Mouse (Mus musculus) forebrain, embryonic 11.5 days (tissue): ENCODE measurements around the gene Gm20532. TPM values are rescaled to one million over a fixed set of nuclear protein-coding genes. Genes with fewer than 3 reads are reported as not detected.

Experiments
- ATAC-seq: fragments of 200-750 bp; cut with Nextera tagmentation; replicated peaks from 2 replicates; pipeline ENCODE4 v1.8.0; 2017; ENCODE audit warnings: moderate TSS enrichment; ENCODE audit not compliant: low FRiP score
- DNase-seq: peaks from one replicate; pipeline ENCODE4 v3.0.0-alpha.2; 2017; ENCODE audit warnings: low spot score
- H3K27ac ChIP-seq: fragments of 300-500 bp; sonication (generic); 2 replicates; pipeline ENCODE4 v1.5.1; 2014; ENCODE audit warnings: low read depth, low read length
- H3K27me3 ChIP-seq: fragments of 300-500 bp; sonication (generic); 2 replicates; pipeline ENCODE4 v1.6.1; 2014; ENCODE audit warnings: mild to moderate bottlenecking, low read length, mixed read lengths; ENCODE audit not compliant: control insufficient read depth, insufficient read depth
- H3K36me3 ChIP-seq: fragments of 300-500 bp; sonication (generic); 2 replicates; pipeline ENCODE4 v1.6.1; 2014; ENCODE audit warnings: mild to moderate bottlenecking, low read length, moderate library complexity, mixed read lengths; ENCODE audit not compliant: control insufficient read depth, insufficient read depth
- H3K4me1 ChIP-seq: fragments of 300-500 bp; sonication (generic); replicated peaks from 2 replicates; pipeline ENCODE4 v1.6.1; 2014; ENCODE audit warnings: low read length, mixed read lengths; ENCODE audit not compliant: control insufficient read depth, insufficient read depth
- H3K4me2 ChIP-seq: fragments of 300-500 bp; sonication (generic); 2 replicates; pipeline ENCODE4 v1.6.1; 2014; ENCODE audit warnings: low read depth, mild to moderate bottlenecking, low read length, moderate library complexity, mixed read lengths; ENCODE audit not compliant: severe bottlenecking
- H3K4me3 ChIP-seq: fragments of 300-500 bp; sonication (generic); 2 replicates; pipeline ENCODE4 v1.5.1; 2014; ENCODE audit warnings: low read depth, low read length
- H3K9ac ChIP-seq: fragments of 300-500 bp; sonication (generic); 2 replicates; pipeline ENCODE4 v1.6.1; 2014; ENCODE audit warnings: low read length
- H3K9me3 ChIP-seq: fragments of 300-500 bp; sonication (generic); 2 replicates; pipeline ENCODE4 v1.6.1; 2016; ENCODE audit warnings: low read length, mixed read lengths; ENCODE audit not compliant: control insufficient read depth
- WGBS: fragments of 180-500 bp; shearing (Covaris S2); extraction: QIAGEN DNeasy Blood & Tissue Kit; methylation state at CpG from one replicate; pipeline ENCODE4 v1.1.7; 2014; 5-methylcytosine and 5-hydroxymethylcytosine counted together
- polyA plus RNA-seq: library from polyadenylated mRNA; unstranded; fragments of >200 nt; fragmentation: Nextera tagmentation; extraction: Ambion mirVana; gene quantifications from 2 replicates; pipeline ENCODE4 v1.2.1, GENCODE M21; 2014

Gm20532 gene
- polyA plus RNA-seq, 1 experiment from 2014 or later: not detected

- no peaks in the 10 kb centered on the region for H3K27me3 ChIP-seq
- H3K36me3 ChIP-seq: peaks cover 15% of the 10 kb centered on the region
- H3K4me1 ChIP-seq: peaks cover 16% of the 10 kb centered on the region; the same call in 1 of the 2 replicates
- H3K9me3 ChIP-seq: no peaks in the 10 kb centered on the region
- H3K4me3 ChIP-seq: no peak overlapping the region
- DNase-seq (no peak), ATAC-seq (no peak)
- H3K4me2 ChIP-seq: no peak overlapping the region
- H3K27ac ChIP-seq: no peak overlapping the region
- WGBS: 67% methylated on average over 21 of the region's 21 CpGs
- H3K9ac ChIP-seq: no peak overlapping the region
Measured at GRCm38 (mm10) chr2:26635489-26636324, 49.3 kb downstream of the Gm20532 start.

DNA sequence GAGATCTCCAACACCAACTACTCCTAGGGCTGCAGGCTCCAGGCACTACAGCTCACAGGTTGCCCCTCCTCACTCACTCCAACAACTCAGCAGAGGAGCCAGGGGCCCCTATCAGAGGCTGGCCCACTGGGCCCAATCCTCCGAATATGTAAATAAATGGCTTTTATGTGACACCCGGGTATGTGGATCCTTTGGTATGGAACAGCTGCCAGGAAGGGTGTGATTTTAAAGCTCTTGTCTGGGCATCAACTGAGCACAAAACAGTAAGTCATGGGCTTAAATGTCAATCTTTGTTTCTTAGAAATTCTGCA is 49.8 kb downstream of the Gm20532 start:
- 64% methylated on average over 2 of the region's 2 CpGs for WGBS
- peaks cover 16% of the 10 kb centered on the region; the same call in 1 of the 2 replicates for H3K4me1 ChIP-seq
- no peaks in the 10 kb centered on the region for H3K9me3 ChIP-seq

DNA sequence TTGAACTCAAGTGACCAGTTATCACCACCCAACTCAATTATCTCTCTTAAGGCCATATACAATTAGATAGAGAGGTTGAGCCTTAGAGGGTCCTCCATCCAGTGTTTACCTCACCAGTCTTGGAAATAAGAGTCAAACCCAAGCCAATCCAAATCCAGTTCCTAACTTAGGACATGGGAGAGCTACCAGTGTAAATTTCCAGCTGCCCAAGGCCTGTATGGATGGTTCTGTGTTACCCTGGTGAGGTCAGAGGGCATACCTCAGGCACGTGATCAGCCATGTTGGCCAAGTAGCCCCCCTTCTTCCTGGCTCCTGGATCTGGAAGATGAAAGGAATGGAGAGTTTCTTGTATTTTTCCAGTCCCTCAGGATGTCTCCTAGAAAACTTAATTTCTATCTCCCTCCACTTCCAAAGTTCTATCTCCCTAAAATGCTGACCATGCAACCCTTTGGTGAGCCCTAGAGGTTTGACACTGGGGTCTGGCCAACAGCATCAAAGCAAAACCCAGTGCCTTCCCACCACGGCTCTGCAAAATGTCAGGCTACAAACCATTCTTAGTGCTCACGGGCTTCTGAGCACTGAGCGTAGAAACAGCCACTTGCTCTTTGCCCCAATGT is 51.0 kb downstream of the Gm20532 start:
- no peak overlapping the region for H3K27ac ChIP-seq
- H3K4me1 ChIP-seq: peaks cover 16% of the 10 kb centered on the region; the same call in 1 of the 2 replicates
- DNase-seq: peak; percentile 41
- no peak overlapping the region for H3K4me2 ChIP-seq
- no peak overlapping the region for H3K4me3 ChIP-seq
- H3K27me3 ChIP-seq: no peaks in the 10 kb centered on the region
- H3K9me3 ChIP-seq: no peaks in the 10 kb centered on the region
- no peak overlapping the region for H3K9ac ChIP-seq
- peaks cover 15% of the 10 kb centered on the region for H3K36me3 ChIP-seq
- ATAC-seq: no peak
- WGBS: 86% methylated on average over 4 of the region's 4 CpGs

More for the DNA sequence above, 49.8 kb downstream of the Gm20532 start:
- Histone ChIP-seq H3K27me3 (no peaks in the 10 kb centered on the region), H3K4me2 (no peak overlapping the region), H3K27ac (no peak overlapping the region), H3K9ac (no peak overlapping the region), H3K4me3 (no peak overlapping the region), H3K36me3 (peaks cover 15% of the 10 kb centered on the region)
- ATAC-seq (no peak), DNase-seq (peak; percentile 53)

GRCm38 (mm10) chr2:26638039-26638438 is 51.6 kb downstream of the Gm20532 start:
- peak overlapping the region; percentile 98 for H3K4me3 ChIP-seq
- ATAC-seq: no peak
- DNase-seq: peak; percentile 48
- 85% methylated on average over 5 of the region's 5 CpGs for WGBS
- peaks cover 15% of the 10 kb centered on the region for H3K36me3 ChIP-seq
- no peaks in the 10 kb centered on the region for H3K9me3 ChIP-seq
- H3K27me3 ChIP-seq: no peaks in the 10 kb centered on the region
- no peak overlapping the region for H3K27ac ChIP-seq
- H3K4me1 ChIP-seq: peaks cover 16% of the 10 kb centered on the region; the same call in 1 of the 2 replicates
- H3K9ac ChIP-seq: no peak overlapping the region
- H3K4me2 ChIP-seq: peak overlapping the region; percentile 74; the same call in 1 of the 2 replicates

DNA sequence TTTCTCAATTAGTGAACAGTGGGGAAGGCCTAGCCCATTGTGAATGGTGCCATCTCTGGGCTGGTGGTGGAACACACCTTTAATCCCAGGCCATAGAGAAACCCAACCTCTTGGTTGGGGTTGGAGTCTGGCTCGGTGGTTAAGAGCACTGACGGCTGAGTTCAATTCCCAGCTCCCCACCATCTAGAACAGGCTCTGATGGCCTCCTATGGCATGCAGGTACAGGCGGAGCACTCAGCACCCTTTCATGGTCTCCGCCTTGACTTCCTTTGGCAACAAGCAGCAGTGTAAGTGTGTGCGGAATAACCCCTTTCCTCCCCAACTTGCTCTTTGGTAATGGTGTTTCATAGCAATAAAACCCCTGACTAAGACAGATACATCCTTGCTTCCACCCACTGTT is 52.1 kb downstream of the Gm20532 start:
- 72% methylated on average over 5 of the region's 5 CpGs for WGBS

DNA sequence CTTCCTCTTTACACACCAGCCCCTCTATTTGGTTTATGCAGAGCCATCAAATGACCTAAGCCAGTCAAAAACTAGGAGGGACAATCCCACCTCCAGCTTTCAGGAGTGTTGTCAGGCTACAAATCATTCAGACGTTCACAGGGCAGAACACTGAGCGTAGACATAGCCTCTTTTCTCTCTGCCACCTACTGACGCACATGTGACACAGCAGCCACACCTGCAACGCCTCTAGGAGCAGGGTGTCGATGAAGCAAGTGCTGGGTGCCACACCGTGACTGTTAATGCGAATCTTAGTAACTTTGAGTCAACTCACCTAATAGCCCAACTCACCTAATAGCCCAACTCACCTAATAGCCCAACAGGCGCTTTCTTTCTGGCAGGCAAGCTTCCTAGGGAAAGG is 52.6 kb downstream of the Gm20532 start:
- Histone ChIP-seq H3K9me3 (no peaks in the 10 kb centered on the region), H3K27ac (no peak overlapping the region), H3K27me3 (no peaks in the 10 kb centered on the region), H3K36me3 (peaks cover 15% of the 10 kb centered on the region), H3K9ac (peak overlapping the region; percentile 98), H3K4me3 (peak overlapping the region; percentile 98), H3K4me2 (peak overlapping the region; percentile 74), H3K4me1 (peaks cover 16% of the 10 kb centered on the region; the same call in 1 of the 2 replicates)
- ATAC-seq: no peak
- peak; percentile 59 for DNase-seq
- WGBS: 8% methylated on average over 8 of the region's 8 CpGs

More for the DNA sequence above, 52.1 kb downstream of the Gm20532 start:
- no peaks in the 10 kb centered on the region for H3K9me3 ChIP-seq
- no peaks in the 10 kb centered on the region for H3K27me3 ChIP-seq
- H3K4me1 ChIP-seq: peaks cover 16% of the 10 kb centered on the region; the same call in 1 of the 2 replicates
- peak; percentile 40 for DNase-seq
- peak overlapping the region; percentile 98 for H3K9ac ChIP-seq
- H3K27ac ChIP-seq: no peak overlapping the region
- H3K4me2 ChIP-seq: peak overlapping the region; percentile 74
- H3K36me3 ChIP-seq: peaks cover 15% of the 10 kb centered on the region
- no peak for ATAC-seq
- H3K4me3 ChIP-seq: peak overlapping the region; percentile 98

- Histone ChIP-seq H3K27ac (peak overlapping the region; percentile 72; the same call in 1 of the 2 replicates), H3K4me2 (peak overlapping the region; percentile 74), H3K27me3 (no peaks in the 10 kb centered on the region), H3K4me1 (peaks cover 14% of the 10 kb centered on the region; the same call in 1 of the 2 replicates), H3K9me3 (no peaks in the 10 kb centered on the region), H3K36me3 (peaks cover 15% of the 10 kb centered on the region), H3K4me3 (peak overlapping the region; percentile 98), H3K9ac (peak overlapping the region; percentile 98)
- peak; percentile 99 for DNase-seq
- peak; percentile 77 for ATAC-seq
- WGBS: 5% methylated on average over 49 of the region's 49 CpGs
Measured at GRCm38 (mm10) chr2:26639838-26640830, 53.7 kb downstream of the Gm20532 start.
